Mouse (Mus musculus) hindbrain, postnatal 0 days (tissue): ENCODE measurements around the gene Kif28. TPM values are rescaled to one million over a fixed set of nuclear protein-coding genes. Genes with fewer than 3 reads are reported as not detected.

Experiments used
- ATAC-seq: fragments of 200-750 bp; cut with Nextera tagmentation; 2 replicates; pipeline ENCODE4 v1.8.0; 2017; ENCODE audit warnings: mild to moderate bottlenecking, moderate TSS enrichment, moderate library complexity
- DNase-seq: peaks from one replicate; pipeline ENCODE4 v3.0.0-alpha.2; 2015; ENCODE audit warnings: low spot score
- H3K27ac ChIP-seq: fragments of 300-500 bp; sonication (generic); 2 replicates; pipeline ENCODE4 v1.5.1; 2014; ENCODE audit warnings: mild to moderate bottlenecking
- H3K27me3 ChIP-seq: fragments of 300-500 bp; sonication (generic); 2 replicates; pipeline ENCODE4 v1.6.1; 2014; ENCODE audit warnings: low read length, mixed read lengths; ENCODE audit not compliant: insufficient read depth
- H3K36me3 ChIP-seq: fragments of 300-500 bp; sonication (generic); 2 replicates; pipeline ENCODE4 v1.6.1; 2014; ENCODE audit warnings: low read length, mixed read lengths; ENCODE audit not compliant: insufficient read depth
- H3K4me1 ChIP-seq: fragments of 300-500 bp; sonication (generic); 2 replicates; pipeline ENCODE4 v1.6.1; 2014; ENCODE audit warnings: antibody characterized with exemption, low read length, mixed read lengths; ENCODE audit not compliant: insufficient read depth
- H3K4me2 ChIP-seq: fragments of 300-500 bp; sonication (generic); 2 replicates; pipeline ENCODE4 v1.6.1; 2014; ENCODE audit warnings: low read depth, mild to moderate bottlenecking, low read length, moderate library complexity, mixed read lengths
- H3K4me3 ChIP-seq: fragments of 300-500 bp; sonication (generic); 2 replicates; pipeline ENCODE4 v1.5.1; 2014; ENCODE audit warnings: low read length
- H3K9ac ChIP-seq: fragments of 300-500 bp; sonication (generic); replicated peaks from 2 replicates; pipeline ENCODE4 v1.6.1; 2014; ENCODE audit warnings: mild to moderate bottlenecking, low read length, moderate library complexity, mixed read lengths
- H3K9me3 ChIP-seq: fragments of 300-500 bp; sonication (generic); 2 replicates; pipeline ENCODE4 v1.6.1; 2016; ENCODE audit warnings: low read length, mixed read lengths
- CTCF ChIP-seq: IDR thresholded peaks from 2 replicates; pipeline ENCODE4 v1.5.1; 2016; ENCODE audit warnings: antibody characterized with exemption, control low read depth, low read depth
- WGBS: fragments of 180-500 bp; shearing (Covaris S2); extraction: QIAGEN DNeasy Blood & Tissue Kit; methylation state at CpG from one replicate; pipeline ENCODE4 v1.1.7; 2014; 5-methylcytosine and 5-hydroxymethylcytosine counted together
- polyA plus RNA-seq: library from polyadenylated mRNA; unstranded; fragments of >200 nt; fragmentation: Nextera tagmentation; extraction: Ambion mirVana; gene quantifications from 2 replicates; pipeline ENCODE4 v1.2.1, GENCODE M21; 2015
- total RNA-seq: library from RNA; depleted of rRNA; stranded (reverse); fragments of >200 nt; gene quantifications from 2 replicates; pipeline ENCODE4 v1.2.3, GENCODE M21; 2014; rRNA removed

The Kif28 gene
- not detected in 2 replicates for total RNA-seq
- polyA plus RNA-seq: 0.06 TPM in 1 of 2 replicates, not detected in the other

- Histone ChIP-seq H3K27me3 (no peaks in the 10 kb centered on the region), H3K4me2 (no peak within 1 kb of the TSS), H3K4me1 (no peaks in the 10 kb centered on the region), H3K36me3 (peaks cover 43% of the 10 kb centered on the region), H3K9me3 (no peaks in the 10 kb centered on the region), H3K4me3 (no peak within 1 kb of the TSS), H3K9ac (no peak within 1 kb of the TSS), H3K27ac (no peak within 1 kb of the TSS)
- no peak for TF ChIP-seq CTCF
- no peak for DNase-seq
- 95% methylated on average over 9 of the region's 9 CpGs for WGBS
- no peak for ATAC-seq
Observed at GRCm38 (mm10) chr1:179745171-179745570, at the start of gene Kif28. Gene Kif28, minus strand, starts transcription at chr1:179745271.

- no peak overlapping the region for H3K4me3 ChIP-seq
- no peak overlapping the region for H3K4me2 ChIP-seq
- no peak for ATAC-seq
- H3K27ac ChIP-seq: no peak overlapping the region
- DNase-seq: no peak
- H3K9me3 ChIP-seq: no peaks in the 10 kb centered on the region
- 79% methylated on average over 4 of the region's 4 CpGs for WGBS
- no peak for TF ChIP-seq CTCF
- no peak overlapping the region for H3K9ac ChIP-seq
- H3K27me3 ChIP-seq: no peaks in the 10 kb centered on the region
- H3K4me1 ChIP-seq: no peaks in the 10 kb centered on the region
- peaks cover 36% of the 10 kb centered on the region for H3K36me3 ChIP-seq
Observed at GRCm38 (mm10) chr1:179787281-179787680, 42.2 kb upstream of the Kif28 start.

- no peak overlapping the region for H3K27ac ChIP-seq
- TF ChIP-seq CTCF: no peak
- H3K9ac ChIP-seq: no peak overlapping the region
- 96% methylated on average over 5 of the region's 5 CpGs for WGBS
- H3K27me3 ChIP-seq: no peaks in the 10 kb centered on the region
- H3K9me3 ChIP-seq: no peaks in the 10 kb centered on the region
- H3K4me1 ChIP-seq: no peaks in the 10 kb centered on the region
- H3K4me2 ChIP-seq: no peak overlapping the region
- peaks cover 41% of the 10 kb centered on the region for H3K36me3 ChIP-seq
- no peak for ATAC-seq
- no peak overlapping the region for H3K4me3 ChIP-seq
- no peak for DNase-seq
Observed at GRCm38 (mm10) chr1:179785502-179785901, 40.4 kb upstream of the Kif28 start.

GRCm38 (mm10) chr1:179784098-179784497, 39.0 kb upstream of the Kif28 start:
- 86% methylated on average over 4 of the region's 4 CpGs for WGBS
- H3K9ac ChIP-seq: no peak overlapping the region
- no peak for ATAC-seq
- no peak for DNase-seq
- peaks cover 41% of the 10 kb centered on the region for H3K36me3 ChIP-seq
- H3K27me3 ChIP-seq: no peaks in the 10 kb centered on the region
- H3K4me1 ChIP-seq: no peaks in the 10 kb centered on the region
- H3K4me3 ChIP-seq: no peak overlapping the region
- H3K27ac ChIP-seq: no peak overlapping the region
- H3K9me3 ChIP-seq: no peaks in the 10 kb centered on the region
- H3K4me2 ChIP-seq: no peak overlapping the region
- no peak for TF ChIP-seq CTCF

- DNase-seq (no peak), ATAC-seq (no peak)
- Histone ChIP-seq H3K36me3 (peaks cover 51% of the 10 kb centered on the region), H3K4me1 (no peaks in the 10 kb centered on the region), H3K27ac (no peak overlapping the region), H3K4me3 (no peak overlapping the region), H3K9ac (no peak overlapping the region), H3K9me3 (no peaks in the 10 kb centered on the region), H3K4me2 (no peak overlapping the region), H3K27me3 (no peaks in the 10 kb centered on the region)
- 95% methylated on average over 8 of the region's 8 CpGs for WGBS
- TF ChIP-seq CTCF: no peak
Observed at GRCm38 (mm10) chr1:179776831-179777230, 31.8 kb upstream of the Kif28 start.

- no peaks in the 10 kb centered on the region for H3K9me3 ChIP-seq
- DNase-seq (no peak), ATAC-seq (no peak)
- 86% methylated on average over 4 of the region's 4 CpGs for WGBS
- H3K4me3 ChIP-seq: no peak overlapping the region
- H3K4me2 ChIP-seq: no peak overlapping the region
- no peak overlapping the region for H3K27ac ChIP-seq
- TF ChIP-seq CTCF: no peak
- H3K9ac ChIP-seq: no peak overlapping the region
- peaks cover 57% of the 10 kb centered on the region for H3K36me3 ChIP-seq
- no peaks in the 10 kb centered on the region for H3K27me3 ChIP-seq
- no peaks in the 10 kb centered on the region for H3K4me1 ChIP-seq
Observed at GRCm38 (mm10) chr1:179760553-179760952, 15.5 kb upstream of the Kif28 start.

- H3K4me2 ChIP-seq: no peak overlapping the region
- ATAC-seq: no peak
- 94% methylated on average over 5 of the region's 5 CpGs for WGBS
- DNase-seq: no peak
- H3K9ac ChIP-seq: no peak overlapping the region
- H3K36me3 ChIP-seq: peaks cover 57% of the 10 kb centered on the region
- H3K27ac ChIP-seq: no peak overlapping the region
- no peak for TF ChIP-seq CTCF
- no peak overlapping the region for H3K4me3 ChIP-seq
- no peaks in the 10 kb centered on the region for H3K9me3 ChIP-seq
- H3K27me3 ChIP-seq: no peaks in the 10 kb centered on the region
- H3K4me1 ChIP-seq: no peaks in the 10 kb centered on the region
Observed at GRCm38 (mm10) chr1:179760086-179760485, 15.0 kb upstream of the Kif28 start.
